Mouse (Mus musculus): Measurements from ENCODE around the gene Nfatc2ip.

- TF ChIP-seq CTCF (IDR thresholded peaks at IDR 0.05; ENCODE audit: borderline replicate concordance, extremely low read depth, insufficient read depth, insufficient read length) (no peak), POLR2A (IDR thresholded peaks at IDR 0.05; ENCODE audit: borderline replicate concordance, extremely low read depth, insufficient read depth, insufficient read length, poor library complexity, severe bottlenecking) (no peak)
Measured at GRCm38 (mm10) chr7:126338906-126339305, 57.6 kb downstream of the Nfatc2ip start.
